Mouse (Mus musculus): ENCODE data around the gene Mtcl1. TPM values are rescaled to one million over a fixed set of nuclear protein-coding genes. Genes with fewer than 3 reads are reported as not detected.

The Mtcl1 gene
- total RNA-seq, 2 experiments from 2014 or later = 42.8 to 53.0 TPM

- no peak for DNase-seq (ENCODE audit: low spot score in 2 of 2)
These were observed 118.3 kb downstream of the Mtcl1 start for GRCm38 (mm10) chr17:66331207-66331606.

GRCm38 (mm10) chr17:66326552-66327045, 123.0 kb downstream of the Mtcl1 start:
- DNase-seq (ENCODE audit: low spot score in 2 of 2) = no peak

- no peak for DNase-seq (ENCODE audit: low spot score in 2 of 2)
These were observed 123.4 kb downstream of the Mtcl1 start for GRCm38 (mm10) chr17:66326204-66326545.

GRCm38 (mm10) chr17:66325440-66326203, 123.9 kb downstream of the Mtcl1 start:
- DNase-seq (ENCODE audit: low spot score in 2 of 2) = peak; percentile 64 to 74

- no peak for DNase-seq (ENCODE audit: low spot score in 2 of 2)
These were observed 124.7 kb downstream of the Mtcl1 start for GRCm38 (mm10) chr17:66324836-66325235.

GRCm38 (mm10) chr17:66322646-66323255, 126.8 kb downstream of the Mtcl1 start:
- no peak for DNase-seq (ENCODE audit: low spot score in 2 of 2)

- DNase-seq (ENCODE audit: low spot score in 2 of 2) = no peak
These were observed 127.6 kb downstream of the Mtcl1 start for GRCm38 (mm10) chr17:66321933-66322332.

GRCm38 (mm10) chr17:66320716-66321372, 128.7 kb downstream of the Mtcl1 start:
- DNase-seq (ENCODE audit: low spot score in 2 of 2) = no peak

GRCm38 (mm10) chr17:66318031-66318430, 131.5 kb downstream of the Mtcl1 start:
- no peak for DNase-seq (ENCODE audit: low spot score in 2 of 2)

- DNase-seq (ENCODE audit: low spot score in 2 of 2) = no peak
These were observed 132.0 kb downstream of the Mtcl1 start for GRCm38 (mm10) chr17:66317576-66317975.

GRCm38 (mm10) chr17:66317156-66317555, 132.4 kb downstream of the Mtcl1 start:
- no peak for DNase-seq (ENCODE audit: low spot score in 2 of 2)

- DNase-seq (ENCODE audit: low spot score in 2 of 2) = no peak
These were observed 134.1 kb downstream of the Mtcl1 start for GRCm38 (mm10) chr17:66315451-66315850.

- peak in 1 of 2 experiments; percentile 21 for DNase-seq (ENCODE audit: low spot score in 2 of 2)
These were observed 134.8 kb downstream of the Mtcl1 start for GRCm38 (mm10) chr17:66314566-66315285.

GRCm38 (mm10) chr17:66301906-66302305, 147.6 kb downstream of the Mtcl1 start:
- DNase-seq (ENCODE audit: low spot score in 2 of 2) = no peak

GRCm38 (mm10) chr17:66301267-66301666, 148.3 kb downstream of the Mtcl1 start:
- DNase-seq (ENCODE audit: low spot score in 2 of 2) = no peak

GRCm38 (mm10) chr17:66297721-66298120, 151.8 kb downstream of the Mtcl1 start:
- DNase-seq (ENCODE audit: low spot score in 2 of 2) = no peak

GRCm38 (mm10) chr17:66293581-66293980, 156.0 kb downstream of the Mtcl1 start:
- DNase-seq (ENCODE audit: low spot score in 2 of 2) = no peak

GRCm38 (mm10) chr17:66289894-66290293, 159.7 kb downstream of the Mtcl1 start:
- DNase-seq (ENCODE audit: low spot score in 2 of 2) = no peak

Data from layer of hippocampus, adult 18-20 months (tissue).